Mouse (Mus musculus): ENCODE results near the gene Gm13694.

The Gm13694 gene

DNA sequence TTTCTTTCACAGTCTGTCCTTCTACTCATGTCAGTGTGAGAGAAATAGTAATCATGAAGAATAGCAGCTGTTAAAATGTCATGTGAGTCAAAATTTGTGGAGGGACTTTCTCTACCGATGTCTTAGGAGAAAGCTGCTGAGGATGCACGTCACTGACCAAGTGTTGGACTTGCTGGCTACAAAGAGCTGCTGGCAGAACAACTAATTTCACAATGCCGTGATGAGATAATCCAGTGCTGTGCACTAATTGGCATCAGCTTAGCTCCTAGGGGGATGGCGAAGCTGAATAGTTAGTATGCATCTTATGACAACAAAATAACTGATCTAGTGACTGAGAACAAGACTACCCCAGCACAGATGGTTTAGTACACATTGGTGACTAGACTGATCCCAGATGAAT, 46.5 kb downstream of the Gm13694 start:
- no peak for DNase-seq (ENCODE audit: low spot score in 2 of 2)

All from thymus, postnatal 10 days (tissue).